Mouse (Mus musculus): Measurements from ENCODE around the gene Slc40a1. TPM values are rescaled to one million over a fixed set of nuclear protein-coding genes. Genes with fewer than 3 reads are reported as not detected.
A peak's percentile ranks its signal among the peaks of the same experiment; 100 is the strongest.

Slc40a1 gene
- polyA plus RNA-seq, 1 experiment from 2014 or later: 85.7 TPM

- Histone ChIP-seq H3K4me2 (no peak overlapping the region), H3K36me3 (peaks cover 80% of the 10 kb centered on the region), H3K4me3 (no peak overlapping the region), H3K27ac (no peak overlapping the region), H3K9ac (no peak overlapping the region), H3K4me1 (peaks cover 6% of the 10 kb centered on the region; the same call in 1 of the 2 replicates), H3K9me3 (replicated peaks) (no peaks in the 10 kb centered on the region), H3K27me3 (replicated peaks) (no peaks in the 10 kb centered on the region)
- ATAC-seq: no peak
- WGBS (ENCODE audit: insufficient replicate concordance): 74% methylated on average over 4 of the region's 4 CpGs
Observed at GRCm38 (mm10) chr1:45917136-45917803, 9.1 kb downstream of the Slc40a1 start.

DNA sequence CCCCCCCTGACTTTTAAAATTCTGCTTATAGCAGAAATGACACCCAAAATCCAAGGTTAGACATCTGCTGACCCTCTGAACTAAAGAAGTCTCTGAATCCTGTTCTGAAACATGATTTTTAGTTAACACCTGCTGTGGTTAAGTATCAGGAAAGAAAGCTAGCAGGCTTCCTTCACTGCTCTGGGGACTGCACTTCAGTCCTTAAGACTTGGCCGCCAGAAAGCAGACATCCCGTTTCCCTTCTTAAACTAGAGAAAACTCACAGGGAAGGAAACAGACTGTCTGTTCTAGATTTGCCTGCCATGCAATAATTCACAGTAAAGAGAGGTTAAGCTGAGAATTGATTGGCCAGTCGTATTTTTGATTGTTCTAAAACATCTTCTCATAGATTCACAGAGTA lies 10.1 kb downstream of the Slc40a1 start:
- H3K4me2 ChIP-seq: no peak overlapping the region
- no peak for ATAC-seq
- no peak overlapping the region for H3K27ac ChIP-seq
- 56% methylated on average over 3 of the region's 3 CpGs for WGBS (ENCODE audit: insufficient replicate concordance)
- peaks cover 88% of the 10 kb centered on the region for H3K36me3 ChIP-seq
- 0 out of 2 replicates have a peak, but pooled peaks cover 2% of the 10 kb centered on the region for H3K4me1 ChIP-seq
- no peaks in the 10 kb centered on the region for H3K27me3 ChIP-seq (replicated peaks)
- no peaks in the 10 kb centered on the region for H3K9me3 ChIP-seq (replicated peaks)
- no peak overlapping the region for H3K4me3 ChIP-seq
- no peak overlapping the region for H3K9ac ChIP-seq

DNA sequence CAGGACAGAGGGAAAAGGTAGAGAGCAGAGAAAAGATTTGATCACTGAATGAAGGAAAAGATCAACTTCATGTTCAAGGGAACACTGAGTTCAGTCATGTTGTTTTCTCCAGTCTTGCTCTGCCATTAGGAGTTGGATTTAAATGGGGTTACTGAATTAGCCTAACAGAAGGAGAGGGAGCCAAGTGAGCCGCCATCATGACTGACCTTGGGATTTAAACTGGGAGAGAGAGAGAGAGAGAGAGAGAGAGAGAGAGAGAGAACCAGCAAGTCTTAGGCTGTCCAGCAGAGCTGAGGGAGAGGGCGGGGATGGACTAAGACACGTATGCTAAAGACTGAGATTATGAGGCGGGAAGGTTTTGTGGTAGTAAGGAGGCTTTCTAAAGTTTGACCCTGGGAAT lies 12.1 kb downstream of the Slc40a1 start:
- no peak overlapping the region for H3K27ac ChIP-seq
- H3K4me3 ChIP-seq: no peak overlapping the region
- H3K4me1 ChIP-seq: no peaks in the 10 kb centered on the region
- no peaks in the 10 kb centered on the region for H3K9me3 ChIP-seq (replicated peaks)
- H3K27me3 ChIP-seq (replicated peaks): no peaks in the 10 kb centered on the region
- no peak overlapping the region for H3K9ac ChIP-seq
- no peak for ATAC-seq
- H3K4me2 ChIP-seq: no peak overlapping the region
- 79% methylated on average over 4 of the region's 4 CpGs for whole genome bisulfite sequencing (ENCODE audit: insufficient replicate concordance)
- H3K36me3 ChIP-seq: peaks cover 91% of the 10 kb centered on the region

DNA sequence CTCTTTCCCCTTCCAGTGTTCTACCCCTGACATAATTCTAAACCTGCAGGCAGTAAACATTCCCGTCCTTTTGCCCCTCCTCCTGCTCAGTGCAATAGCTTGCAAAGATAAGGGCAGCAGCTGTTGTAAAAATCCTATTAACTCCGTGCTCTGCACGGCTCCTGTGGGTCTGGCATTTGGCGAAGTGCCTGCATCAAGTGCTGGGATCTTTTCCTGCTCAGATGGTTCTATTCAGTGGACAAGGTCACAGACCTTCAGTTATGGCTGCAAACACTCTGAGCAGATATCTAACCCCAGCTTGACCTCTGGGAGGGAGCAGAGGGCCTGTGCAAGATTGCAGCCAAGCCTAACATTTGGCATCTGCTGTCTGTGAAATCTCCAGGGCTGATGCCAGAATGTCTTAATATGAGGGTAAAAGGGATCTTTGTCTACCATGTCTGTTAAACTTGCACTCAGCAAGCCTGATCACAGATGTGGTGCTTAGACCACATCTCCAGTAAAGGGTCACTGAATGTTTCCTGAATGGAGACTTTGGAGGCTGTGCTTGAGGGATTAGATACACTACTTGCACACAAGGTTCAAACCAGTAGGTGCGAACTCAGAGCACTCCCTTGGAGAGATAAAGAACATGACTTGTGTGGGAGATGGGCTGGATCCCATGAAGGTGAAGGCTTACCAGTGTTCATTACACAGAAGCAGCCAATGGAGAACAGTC lies 21.1 kb downstream of the Slc40a1 start:
- Histone ChIP-seq H3K4me3 (no peak overlapping the region), H3K36me3 (peaks cover 36% of the 10 kb centered on the region), H3K9me3 (replicated peaks) (no peaks in the 10 kb centered on the region), H3K9ac (no peak overlapping the region), H3K27me3 (replicated peaks) (no peaks in the 10 kb centered on the region), H3K4me2 (0 out of 2 replicates have a peak overlapping the region, but pooled peaks have one; percentile 6), H3K4me1 (peaks cover 10% of the 10 kb centered on the region; the same call in 1 of the 2 replicates), H3K27ac (no peak overlapping the region)
- WGBS (ENCODE audit: insufficient replicate concordance): 33% methylated on average over 5 of the region's 5 CpGs
- ATAC-seq: peak; percentile 46

GRCm38 (mm10) chr1:45904161-45904560 lies 22.2 kb downstream of the Slc40a1 start:
- 66% methylated on average over 3 of the region's 3 CpGs for WGBS (ENCODE audit: insufficient replicate concordance)
- Histone ChIP-seq H3K27me3 (replicated peaks) (no peaks in the 10 kb centered on the region), H3K4me1 (peaks cover 10% of the 10 kb centered on the region; the same call in 1 of the 2 replicates)

GRCm38 (mm10) chr1:45898044-45898443 lies 28.3 kb downstream of the Slc40a1 start:
- no peaks in the 10 kb centered on the region for H3K27me3 ChIP-seq (replicated peaks)
- H3K4me3 ChIP-seq: no peak overlapping the region
- 25% methylated on average over 1 of the region's 1 CpGs for WGBS (ENCODE audit: insufficient replicate concordance)
- H3K36me3 ChIP-seq: no peaks in the 10 kb centered on the region
- no peaks in the 10 kb centered on the region for H3K4me1 ChIP-seq
- H3K4me2 ChIP-seq: no peak overlapping the region
- H3K27ac ChIP-seq: no peak overlapping the region
- no peaks in the 10 kb centered on the region for H3K9me3 ChIP-seq (replicated peaks)
- ATAC-seq: no peak
- no peak overlapping the region for H3K9ac ChIP-seq

More at GRCm38 (mm10) chr1:45904161-45904560, 22.2 kb downstream of the Slc40a1 start:
- H3K9ac ChIP-seq: no peak overlapping the region
- no peak for ATAC-seq
- H3K4me3 ChIP-seq: no peak overlapping the region
- peaks cover 26% of the 10 kb centered on the region for H3K36me3 ChIP-seq
- H3K9me3 ChIP-seq (replicated peaks): no peaks in the 10 kb centered on the region
- no peak overlapping the region for H3K4me2 ChIP-seq
- H3K27ac ChIP-seq: no peak overlapping the region

- ATAC-seq: no peak
- H3K27me3 ChIP-seq (replicated peaks): no peaks in the 10 kb centered on the region
- no peak overlapping the region for H3K4me2 ChIP-seq
- H3K4me1 ChIP-seq: no peaks in the 10 kb centered on the region
- H3K4me3 ChIP-seq: no peak overlapping the region
- H3K27ac ChIP-seq: no peak overlapping the region
- WGBS (ENCODE audit: insufficient replicate concordance): 79% methylated on average over 6 of the region's 6 CpGs
- H3K9me3 ChIP-seq (replicated peaks): no peaks in the 10 kb centered on the region
- no peak overlapping the region for H3K9ac ChIP-seq
- H3K36me3 ChIP-seq: no peaks in the 10 kb centered on the region
Observed at GRCm38 (mm10) chr1:45894168-45894912, 32.0 kb downstream of the Slc40a1 start.

DNA sequence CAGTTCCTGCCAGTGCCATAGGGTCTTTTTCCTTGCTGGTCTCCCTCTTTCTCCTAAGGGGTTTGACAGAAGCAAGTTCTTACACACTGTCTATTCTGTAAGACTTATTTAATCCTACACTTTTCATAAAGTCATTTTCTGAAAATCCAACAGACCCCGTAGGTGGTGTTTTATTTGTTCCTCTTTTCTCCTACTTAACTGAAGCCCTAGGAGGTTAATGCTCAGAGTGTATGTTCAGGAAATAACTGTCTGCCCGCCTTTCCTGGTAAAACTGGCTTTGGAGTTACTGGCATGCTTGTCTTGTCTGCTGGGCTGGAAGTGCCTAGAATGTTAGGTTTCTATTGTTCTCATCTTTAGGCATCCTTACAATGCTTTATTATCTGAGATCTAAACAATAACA lies 34.3 kb downstream of the Slc40a1 start:
- H3K36me3 ChIP-seq: no peaks in the 10 kb centered on the region
- H3K4me2 ChIP-seq: no peak overlapping the region
- no peak overlapping the region for H3K4me3 ChIP-seq
- H3K27ac ChIP-seq: no peak overlapping the region
- no peaks in the 10 kb centered on the region for H3K4me1 ChIP-seq
- WGBS (ENCODE audit: insufficient replicate concordance): 28% methylated on average over 2 of the region's 2 CpGs
- no peaks in the 10 kb centered on the region for H3K9me3 ChIP-seq (replicated peaks)
- ATAC-seq: no peak
- no peaks in the 10 kb centered on the region for H3K27me3 ChIP-seq (replicated peaks)
- H3K9ac ChIP-seq: no peak overlapping the region

DNA sequence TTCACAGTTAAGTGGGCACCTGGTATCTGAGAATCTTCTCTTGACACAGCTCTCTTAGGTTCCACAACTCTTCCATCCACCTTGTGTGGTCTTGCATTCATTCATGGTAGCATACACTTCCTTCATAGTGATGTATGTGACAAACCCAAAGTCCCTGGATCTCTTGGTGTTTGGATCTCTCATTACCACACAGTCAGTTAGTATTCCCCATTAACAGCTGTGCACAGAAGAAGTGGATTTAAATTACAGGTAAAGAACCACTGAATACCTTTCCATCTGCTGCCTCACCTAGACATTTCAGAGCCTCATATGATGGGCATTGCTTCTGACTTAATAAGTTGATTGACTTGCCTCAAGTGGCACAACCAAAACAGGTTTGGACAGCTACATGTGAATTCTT lies 36.1 kb downstream of the Slc40a1 start, which contains the start of gene Gm5269:
Gene Gm5269 (minus strand): TSS at position 101 of the 400 bp plus-strand sequence.
- Histone ChIP-seq H3K4me1 (no peaks in the 10 kb centered on the region), H3K36me3 (no peaks in the 10 kb centered on the region), H3K4me3 (no peak within 1 kb of the TSS), H3K9me3 (replicated peaks) (no peaks in the 10 kb centered on the region), H3K4me2 (no peak within 1 kb of the TSS), H3K27me3 (replicated peaks) (no peaks in the 10 kb centered on the region), H3K27ac (no peak within 1 kb of the TSS), H3K9ac (no peak within 1 kb of the TSS)
- ATAC-seq: no peak

- no peak for ATAC-seq
- H3K27me3 ChIP-seq (replicated peaks): no peaks in the 10 kb centered on the region
- H3K27ac ChIP-seq: no peak overlapping the region
- H3K9me3 ChIP-seq (replicated peaks): no peaks in the 10 kb centered on the region
- H3K9ac ChIP-seq: no peak overlapping the region
- H3K4me1 ChIP-seq: no peaks in the 10 kb centered on the region
- H3K36me3 ChIP-seq: no peaks in the 10 kb centered on the region
- no peak overlapping the region for H3K4me2 ChIP-seq
- no peak overlapping the region for H3K4me3 ChIP-seq
- WGBS (ENCODE audit: insufficient replicate concordance): 76% methylated on average over 9 of the region's 9 CpGs
Observed at GRCm38 (mm10) chr1:45886800-45887199, 39.5 kb downstream of the Slc40a1 start.

DNA sequence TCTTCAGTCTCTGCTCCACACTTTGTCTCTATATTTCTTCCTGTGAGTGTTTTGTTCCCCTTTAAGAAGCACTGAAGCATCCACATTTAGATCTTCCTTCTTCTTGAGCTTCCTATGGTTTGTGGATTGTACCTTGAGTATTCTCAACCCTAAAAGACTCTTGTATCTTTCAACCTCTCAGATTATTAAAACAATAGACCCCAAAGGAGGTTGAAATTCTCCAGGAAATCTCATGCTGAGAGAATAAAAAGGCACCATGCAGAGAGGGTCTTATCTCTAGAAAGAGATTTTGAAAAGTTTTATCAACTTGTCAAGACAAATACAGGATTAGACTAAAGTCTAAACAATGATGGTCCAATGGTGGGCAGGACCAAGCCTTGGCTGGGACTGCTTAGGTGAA lies 42.9 kb downstream of the Slc40a1 start:
- no peaks in the 10 kb centered on the region for H3K36me3 ChIP-seq
- H3K27ac ChIP-seq: no peak overlapping the region
- no peak overlapping the region for H3K4me3 ChIP-seq
- ATAC-seq: no peak
- no peak overlapping the region for H3K4me2 ChIP-seq
- H3K4me1 ChIP-seq: 0 out of 2 replicates have a peak, but pooled peaks cover 3% of the 10 kb centered on the region
- no peaks in the 10 kb centered on the region for H3K9me3 ChIP-seq (replicated peaks)
- no peaks in the 10 kb centered on the region for H3K27me3 ChIP-seq (replicated peaks)
- H3K9ac ChIP-seq: no peak overlapping the region

DNA sequence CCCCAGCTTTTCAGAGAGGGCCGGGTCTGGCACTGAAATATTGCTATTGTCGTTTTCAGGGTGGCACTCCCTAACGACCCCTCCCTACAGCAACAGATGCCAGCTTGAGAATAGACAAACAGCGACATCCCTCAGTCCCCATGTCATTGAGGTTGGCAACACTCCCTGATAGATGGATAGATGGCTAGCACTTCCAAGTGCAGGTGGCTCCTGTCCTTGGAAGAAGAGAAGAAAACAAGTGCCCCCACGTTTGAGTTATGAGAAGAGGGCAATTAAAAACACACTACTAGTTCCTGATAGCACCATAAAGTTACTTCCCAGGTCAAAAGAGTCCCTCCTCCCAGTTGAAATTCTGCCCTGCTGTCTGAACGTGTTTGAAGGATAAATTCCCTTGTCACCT lies 44.2 kb downstream of the Slc40a1 start:
- no peaks in the 10 kb centered on the region for H3K9me3 ChIP-seq (replicated peaks)
- 0 out of 2 replicates have a peak, but pooled peaks cover 3% of the 10 kb centered on the region for H3K4me1 ChIP-seq
- H3K4me3 ChIP-seq: no peak overlapping the region
- no peak for ATAC-seq
- H3K36me3 ChIP-seq: no peaks in the 10 kb centered on the region
- no peak overlapping the region for H3K27ac ChIP-seq
- 54% methylated on average over 6 of the region's 6 CpGs for WGBS (ENCODE audit: insufficient replicate concordance)
- no peak overlapping the region for H3K4me2 ChIP-seq
- no peak overlapping the region for H3K9ac ChIP-seq
- no peaks in the 10 kb centered on the region for H3K27me3 ChIP-seq (replicated peaks)

Data from liver, embryonic 12.5 days (tissue).